Mouse (Mus musculus): Measurements from ENCODE around the gene Dlec1.

The Dlec1 gene

GRCm38 (mm10) chr9:119089437-119089836 is 12.8 kb upstream of the Dlec1 start:
- DNase-seq (ENCODE audit: extremely low read depth, low read depth): no peak

- DNase-seq (ENCODE audit: extremely low read depth, low read depth): no peak
Measured at GRCm38 (mm10) chr9:119090462-119090861, 11.8 kb upstream of the Dlec1 start.

GRCm38 (mm10) chr9:119091581-119092310 is 10.5 kb upstream of the Dlec1 start:
- no peak for DNase-seq (ENCODE audit: extremely low read depth, low read depth)

- DNase-seq (ENCODE audit: extremely low read depth, low read depth): no peak
Measured at GRCm38 (mm10) chr9:119092473-119093418, 9.5 kb upstream of the Dlec1 start.

- DNase-seq (ENCODE audit: extremely low read depth, low read depth): no peak
Measured at GRCm38 (mm10) chr9:119093419-119094295, 8.6 kb upstream of the Dlec1 start, which contains the start of gene Plcd1. TSS of gene Plcd1 (minus strand) at chr9:119093502.

- no peak for DNase-seq (ENCODE audit: extremely low read depth, low read depth)
Measured at GRCm38 (mm10) chr9:119094462-119095109, 7.7 kb upstream of the Dlec1 start.

- no peak for DNase-seq (ENCODE audit: extremely low read depth, low read depth)
Measured at GRCm38 (mm10) chr9:119100177-119100898, 1.9 kb upstream of the Dlec1 start.

GRCm38 (mm10) chr9:119102783-119103113 is 470 bp downstream of the Dlec1 start:
- no peak for DNase-seq (ENCODE audit: extremely low read depth, low read depth)

GRCm38 (mm10) chr9:119107566-119107965 is 5.3 kb downstream of the Dlec1 start:
- DNase-seq (ENCODE audit: extremely low read depth, low read depth): peak; percentile 43

GRCm38 (mm10) chr9:119109685-119110353 is 7.5 kb downstream of the Dlec1 start:
- no peak for DNase-seq (ENCODE audit: extremely low read depth, low read depth)

- no peak for DNase-seq (ENCODE audit: extremely low read depth, low read depth)
Measured at GRCm38 (mm10) chr9:119110640-119111039, 8.4 kb downstream of the Dlec1 start.

GRCm38 (mm10) chr9:119114911-119115310 is 12.6 kb downstream of the Dlec1 start:
- no peak for DNase-seq (ENCODE audit: extremely low read depth, low read depth)

- DNase-seq (ENCODE audit: extremely low read depth, low read depth): no peak
Measured at GRCm38 (mm10) chr9:119119409-119120167, 17.3 kb downstream of the Dlec1 start.

- DNase-seq (ENCODE audit: extremely low read depth, low read depth): no peak
Measured at GRCm38 (mm10) chr9:119120168-119120560, 17.9 kb downstream of the Dlec1 start.

GRCm38 (mm10) chr9:119122596-119123369 is 20.5 kb downstream of the Dlec1 start:
- DNase-seq (ENCODE audit: extremely low read depth, low read depth): no peak

- DNase-seq (ENCODE audit: extremely low read depth, low read depth): no peak
Measured at GRCm38 (mm10) chr9:119128436-119129181, 26.3 kb downstream of the Dlec1 start.

- peak; percentile 33 for DNase-seq (ENCODE audit: extremely low read depth, low read depth)
Measured at GRCm38 (mm10) chr9:119130692-119131091, 28.4 kb downstream of the Dlec1 start.
